Mouse (Mus musculus) embryonic facial prominence, embryonic 14.5 days (tissue): ENCODE results near the gene Pdcd6ip. TPM values are rescaled to one million over a fixed set of nuclear protein-coding genes. Genes with fewer than 3 reads are reported as not detected.
A peak's percentile ranks its signal among the peaks of the same experiment; 100 is the strongest.

Experiments used
- ATAC-seq: fragments of 200-750 bp; cut with Nextera tagmentation; 2 replicates; pipeline ENCODE4 v1.8.0; 2017; ENCODE audit warnings: low read depth, moderate number of reproducible peaks, moderate TSS enrichment
- DNase-seq: peaks from one replicate; pipeline ENCODE4 v3.0.0-alpha.2; 2015; ENCODE audit warnings: low spot score
- H3K27ac ChIP-seq: fragments of 300-500 bp; sonication (generic); replicated peaks from 2 replicates; pipeline ENCODE4 v1.5.1; 2014; ENCODE audit warnings: low read depth, mild to moderate bottlenecking, low read length, moderate library complexity
- H3K27me3 ChIP-seq: fragments of 300-500 bp; sonication (generic); replicated peaks from 2 replicates; pipeline ENCODE4 v1.6.1; 2014; ENCODE audit warnings: low read length; ENCODE audit not compliant: control insufficient read depth, insufficient read depth
- H3K36me3 ChIP-seq: fragments of 300-500 bp; sonication (generic); 2 replicates; pipeline ENCODE4 v1.6.1; 2014; ENCODE audit warnings: low read length, mixed read lengths; ENCODE audit not compliant: control insufficient read depth, insufficient read depth
- H3K4me1 ChIP-seq: fragments of 300-500 bp; sonication (generic); 2 replicates; pipeline ENCODE4 v1.6.1; 2014; ENCODE audit warnings: antibody characterized with exemption, low read length; ENCODE audit not compliant: control insufficient read depth, insufficient read depth
- H3K4me2 ChIP-seq: fragments of 300-500 bp; sonication (generic); 2 replicates; pipeline ENCODE4 v1.6.1; 2014; ENCODE audit warnings: low read depth, mild to moderate bottlenecking, low read length, moderate library complexity, mixed read lengths
- H3K4me3 ChIP-seq: fragments of 300-500 bp; sonication (generic); 2 replicates; pipeline ENCODE4 v1.5.1; 2014; ENCODE audit warnings: low read depth, mild to moderate bottlenecking, low read length
- H3K9ac ChIP-seq: fragments of 300-500 bp; sonication (generic); 2 replicates; pipeline ENCODE4 v1.6.1; 2014; ENCODE audit warnings: low read depth, mild to moderate bottlenecking, low read length, moderate library complexity, mixed read lengths
- H3K9me3 ChIP-seq: fragments of 300-500 bp; sonication (generic); 2 replicates; pipeline ENCODE4 v1.6.1; 2016; ENCODE audit warnings: low read length; ENCODE audit not compliant: control insufficient read depth
- WGBS: fragments of 180-500 bp; shearing (Covaris S2); extraction: QIAGEN DNeasy Blood & Tissue Kit; methylation state at CpG from one replicate; pipeline ENCODE4 v1.1.7; 2014; 5-methylcytosine and 5-hydroxymethylcytosine counted together
- polyA plus RNA-seq: library from polyadenylated mRNA; unstranded; fragments of >200 nt; fragmentation: Nextera tagmentation; extraction: Ambion mirVana; gene quantifications from 2 replicates; pipeline ENCODE4 v1.2.1, GENCODE M21; 2014

The Pdcd6ip gene
- polyA plus RNA-seq, 1 experiment from 2014 or later: 68.5 TPM

DNA sequence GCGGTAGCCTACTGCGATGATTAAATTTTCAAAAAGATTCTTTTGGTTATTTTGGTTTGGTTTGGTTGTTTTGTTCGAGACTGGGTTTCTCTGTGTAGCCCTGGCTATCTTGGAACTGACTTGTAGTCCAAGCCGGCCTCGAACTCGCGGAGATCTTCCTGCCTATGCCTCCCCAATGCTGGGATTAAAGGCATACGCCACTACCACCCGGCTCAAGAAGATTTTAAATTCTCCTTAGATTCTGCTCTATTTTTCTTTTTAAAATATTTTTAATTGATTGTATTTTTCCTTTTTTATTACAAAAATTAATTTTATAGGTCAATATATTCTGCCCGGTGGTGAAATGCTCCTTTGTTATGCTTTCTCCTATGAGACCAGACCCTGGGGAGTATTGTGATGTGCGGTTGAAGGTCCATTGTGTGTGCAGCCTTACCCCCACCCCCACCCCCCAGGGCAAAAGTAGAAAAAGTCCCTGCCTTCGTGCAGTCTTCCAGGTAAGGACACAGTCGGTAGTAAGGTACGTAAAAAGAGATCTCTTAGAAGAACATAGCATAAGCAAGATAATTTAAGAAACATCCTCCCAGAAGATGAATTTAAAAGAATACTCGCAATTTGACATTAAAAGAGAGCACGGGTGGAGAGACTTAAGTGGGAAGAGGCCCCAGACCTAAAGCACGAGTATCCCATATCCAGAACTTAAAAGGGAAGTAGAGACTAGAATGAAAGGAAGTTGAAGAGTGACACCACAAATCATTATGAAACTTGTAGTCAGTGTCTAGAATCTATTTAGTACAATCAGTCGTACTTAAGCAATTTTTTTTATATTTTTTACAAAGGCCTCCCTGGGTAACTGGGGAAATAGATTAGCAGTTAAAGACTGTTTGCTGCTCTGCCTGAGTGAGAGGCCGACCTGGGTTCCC lies 562 bp upstream of the Pdcd6ip start:
- DNase-seq (no peak), ATAC-seq (no peak; the same call in 1 of the 2 replicates)
- H3K4me2 ChIP-seq: peak overlapping the region; percentile 69
- H3K27me3 ChIP-seq: no peaks in the 10 kb centered on the region
- 55% methylated on average over 19 of the region's 19 CpGs for WGBS
- H3K9me3 ChIP-seq: no peaks in the 10 kb centered on the region
- peaks cover 15% of the 10 kb centered on the region for H3K4me1 ChIP-seq
- no peaks in the 10 kb centered on the region for H3K36me3 ChIP-seq
- H3K9ac ChIP-seq: peak overlapping the region; percentile 98
- 0 out of 2 replicates have a peak overlapping the region, but pooled peaks have one; percentile 88 for H3K27ac ChIP-seq
- H3K4me3 ChIP-seq: peak overlapping the region; percentile 99

DNA sequence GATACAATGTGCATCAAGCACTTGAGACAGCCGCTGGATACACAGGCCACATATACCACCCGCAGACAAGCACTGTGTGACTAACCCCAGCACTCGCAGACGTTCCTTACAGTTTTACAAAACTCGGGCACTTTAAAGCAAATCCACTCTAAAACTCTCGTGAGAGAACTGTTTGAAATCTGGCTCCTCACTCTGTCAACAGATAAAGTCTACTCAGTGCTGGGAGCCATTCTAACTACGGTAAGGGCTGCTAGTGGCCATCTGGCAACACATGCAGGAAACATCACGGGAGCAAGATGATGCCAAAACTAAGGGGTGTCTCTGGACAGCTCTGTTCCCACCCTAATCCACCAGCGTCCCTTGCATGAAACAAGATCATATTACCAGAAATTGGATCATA lies 1.2 kb downstream of the Pdcd6ip start:
- 41% methylated on average over 9 of the region's 9 CpGs for WGBS
- H3K4me2 ChIP-seq: peak overlapping the region; percentile 69
- H3K27ac ChIP-seq: no peak overlapping the region
- no peaks in the 10 kb centered on the region for H3K9me3 ChIP-seq
- no peaks in the 10 kb centered on the region for H3K36me3 ChIP-seq
- H3K4me3 ChIP-seq: peak overlapping the region; percentile 99
- H3K9ac ChIP-seq: peak overlapping the region; percentile 98
- no peak for ATAC-seq
- no peak for DNase-seq
- H3K27me3 ChIP-seq: no peaks in the 10 kb centered on the region
- peaks cover 15% of the 10 kb centered on the region for H3K4me1 ChIP-seq

DNA sequence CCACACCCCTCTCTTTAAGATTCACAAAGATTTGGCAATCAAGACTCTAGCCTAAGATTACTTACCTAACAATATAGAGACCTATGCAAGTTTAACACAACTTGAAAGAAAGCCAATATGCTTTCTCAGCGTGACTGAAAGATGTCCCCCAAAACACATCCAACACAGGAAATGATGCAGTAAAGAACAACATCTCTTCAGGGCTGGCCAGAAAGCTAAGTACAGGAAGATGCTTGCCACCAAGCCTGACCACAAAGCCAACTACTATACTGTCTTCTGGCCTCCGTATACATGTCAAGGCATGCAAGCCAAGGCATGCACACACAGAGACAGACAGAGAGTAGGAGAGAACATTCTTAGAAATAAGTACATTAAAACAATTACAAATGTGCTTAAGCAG lies 2.0 kb downstream of the Pdcd6ip start:
- DNase-seq (no peak), ATAC-seq (no peak)
- Histone ChIP-seq H3K4me1 (peaks cover 15% of the 10 kb centered on the region), H3K4me3 (peak overlapping the region; percentile 99), H3K9me3 (no peaks in the 10 kb centered on the region), H3K27ac (no peak overlapping the region), H3K9ac (peak overlapping the region; percentile 98), H3K4me2 (peak overlapping the region; percentile 69), H3K36me3 (no peaks in the 10 kb centered on the region), H3K27me3 (no peaks in the 10 kb centered on the region)
- WGBS: 63% methylated on average over 2 of the region's 2 CpGs

DNA sequence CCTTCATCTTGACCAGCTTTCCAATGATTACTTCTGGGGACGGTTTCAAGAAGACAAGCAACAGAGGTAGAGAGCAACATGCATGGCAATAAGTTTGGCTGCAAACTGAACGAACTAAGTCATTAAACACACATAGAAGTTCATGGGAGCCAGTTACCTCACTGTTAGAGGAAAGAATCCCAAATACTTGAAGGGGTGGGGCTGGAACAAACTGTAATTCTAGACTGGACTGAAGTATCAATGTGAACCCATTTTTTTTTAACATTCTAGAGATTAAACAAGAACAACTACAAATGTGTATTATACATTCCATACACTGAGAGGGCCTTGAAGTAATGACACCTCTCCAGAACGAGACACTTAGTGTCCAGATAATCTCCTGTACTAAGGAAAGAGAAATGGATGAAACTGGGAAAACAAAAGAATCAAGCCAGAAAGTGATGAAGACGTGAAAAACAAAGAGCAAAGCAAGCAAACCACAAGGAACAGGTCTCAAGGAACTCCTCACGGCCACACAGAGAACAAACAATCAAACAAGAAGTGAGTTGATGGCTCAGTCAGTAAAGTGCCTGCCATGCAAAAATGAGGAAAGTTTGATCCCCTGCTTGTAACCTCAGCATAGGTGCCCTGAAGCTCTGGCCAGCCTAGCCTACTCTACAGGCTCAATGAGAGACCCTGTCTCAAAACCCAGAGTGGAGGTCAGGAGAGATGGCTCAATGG lies 6.5 kb downstream of the Pdcd6ip start:
- no peak overlapping the region for H3K9ac ChIP-seq
- peaks cover 33% of the 10 kb centered on the region for H3K36me3 ChIP-seq
- DNase-seq: no peak
- H3K27ac ChIP-seq: no peak overlapping the region
- no peak overlapping the region for H3K4me3 ChIP-seq
- peaks cover 9% of the 10 kb centered on the region for H3K4me1 ChIP-seq
- no peak overlapping the region for H3K4me2 ChIP-seq
- H3K27me3 ChIP-seq: no peaks in the 10 kb centered on the region
- ATAC-seq: no peak
- WGBS: 82% methylated on average over 5 of the region's 5 CpGs
- H3K9me3 ChIP-seq: no peaks in the 10 kb centered on the region

DNA sequence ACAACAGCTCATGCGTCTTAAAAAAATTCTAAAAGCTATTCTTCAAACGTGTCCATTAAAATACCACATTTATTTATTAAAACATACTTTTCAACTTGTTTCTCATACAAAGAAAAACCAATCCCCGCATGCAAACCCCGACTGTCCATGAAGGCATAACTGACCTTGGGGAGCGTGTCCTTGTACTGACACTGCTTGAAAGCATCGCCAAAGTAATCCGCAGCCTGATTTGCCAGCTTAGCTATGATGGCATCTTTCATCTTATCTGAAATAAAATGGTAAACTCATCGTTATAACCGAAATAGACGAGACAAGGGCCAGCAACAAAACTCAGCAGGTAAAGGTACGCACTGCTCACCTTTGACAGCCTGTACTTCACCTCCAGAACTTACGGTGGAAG lies 20.6 kb downstream of the Pdcd6ip start:
- no peak for ATAC-seq
- 96% methylated on average over 12 of the region's 12 CpGs for WGBS
- no peak overlapping the region for H3K27ac ChIP-seq

DNA sequence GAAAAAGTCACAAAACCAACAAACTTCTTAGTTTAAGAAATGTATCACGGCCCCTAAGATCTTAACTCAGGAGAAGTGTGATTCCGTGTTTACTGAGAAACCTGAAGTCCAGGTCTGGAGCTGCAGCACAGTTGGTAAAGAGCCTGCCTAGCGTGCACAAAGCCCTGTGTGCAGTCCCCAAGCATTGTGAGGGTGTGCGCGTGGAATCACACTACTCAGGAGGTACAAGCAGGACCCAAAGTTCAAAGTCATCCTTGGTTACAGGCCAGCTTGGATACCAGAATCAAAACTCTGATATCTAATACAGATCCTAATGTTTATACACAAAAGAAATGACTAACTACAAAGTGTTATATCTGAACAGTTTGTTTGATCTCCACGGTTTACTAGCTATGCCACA lies 34.3 kb downstream of the Pdcd6ip start:
- WGBS: 93% methylated on average over 6 of the region's 6 CpGs
- Histone ChIP-seq H3K9me3 (no peaks in the 10 kb centered on the region), H3K27me3 (no peaks in the 10 kb centered on the region), H3K36me3 (peaks cover 95% of the 10 kb centered on the region), H3K9ac (no peak overlapping the region), H3K27ac (no peak overlapping the region), H3K4me3 (no peak overlapping the region), H3K4me1 (no peaks in the 10 kb centered on the region), H3K4me2 (no peak overlapping the region)
- ATAC-seq (no peak), DNase-seq (no peak)

More for the DNA sequence above, 20.6 kb downstream of the Pdcd6ip start:
- Histone ChIP-seq H3K4me2 (no peak overlapping the region), H3K36me3 (peaks cover 74% of the 10 kb centered on the region), H3K27me3 (no peaks in the 10 kb centered on the region), H3K9me3 (no peaks in the 10 kb centered on the region), H3K9ac (no peak overlapping the region), H3K4me1 (no peaks in the 10 kb centered on the region), H3K4me3 (no peak overlapping the region)
- no peak for DNase-seq

DNA sequence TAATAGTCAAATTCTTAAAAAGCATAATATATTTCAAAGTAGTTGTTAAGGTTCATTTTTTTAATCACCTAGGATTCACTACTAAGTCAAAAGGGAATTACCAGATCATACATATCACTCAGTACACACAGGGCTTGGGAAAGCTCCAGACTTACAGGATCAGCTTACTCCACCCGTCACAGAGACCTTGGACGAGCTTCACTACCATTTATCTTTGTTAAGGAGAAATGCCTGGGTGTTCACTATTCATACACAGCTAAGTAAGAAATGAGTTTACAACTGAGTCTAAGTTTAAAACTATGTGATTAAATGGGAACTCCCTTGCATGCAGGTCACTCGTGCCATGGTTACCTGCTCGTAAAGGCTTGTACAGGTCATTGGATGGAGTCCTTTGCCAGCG lies 35.7 kb downstream of the Pdcd6ip start:
- DNase-seq (no peak), ATAC-seq (no peak)
- Histone ChIP-seq H3K27me3 (no peaks in the 10 kb centered on the region), H3K27ac (no peak overlapping the region), H3K9ac (no peak overlapping the region), H3K36me3 (peaks cover 95% of the 10 kb centered on the region), H3K4me3 (no peak overlapping the region), H3K4me2 (no peak overlapping the region), H3K4me1 (no peaks in the 10 kb centered on the region), H3K9me3 (no peaks in the 10 kb centered on the region)
- 88% methylated on average over 5 of the region's 5 CpGs for WGBS

DNA sequence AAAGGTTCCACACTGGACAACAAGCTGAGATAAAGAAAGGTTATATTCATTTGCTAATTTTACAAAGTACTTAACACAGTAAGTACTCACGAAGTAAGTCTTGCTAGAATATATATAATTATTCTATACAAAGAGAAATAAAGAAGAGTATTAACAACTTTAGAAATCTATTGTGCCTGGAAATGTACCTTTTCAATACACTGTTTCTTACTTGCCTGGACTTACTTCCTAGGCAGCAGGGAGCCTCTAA lies 37.3 kb downstream of the Pdcd6ip start:
- H3K4me1 ChIP-seq: no peaks in the 10 kb centered on the region
- H3K4me2 ChIP-seq: no peak overlapping the region
- no peaks in the 10 kb centered on the region for H3K27me3 ChIP-seq
- H3K9me3 ChIP-seq: no peaks in the 10 kb centered on the region
- peaks cover 95% of the 10 kb centered on the region for H3K36me3 ChIP-seq
- H3K27ac ChIP-seq: no peak overlapping the region
- H3K9ac ChIP-seq: no peak overlapping the region
- H3K4me3 ChIP-seq: no peak overlapping the region
- ATAC-seq (no peak), DNase-seq (no peak)
- WGBS: 90% methylated on average over 1 of the region's 1 CpGs
